In the genomic region with DNA sequence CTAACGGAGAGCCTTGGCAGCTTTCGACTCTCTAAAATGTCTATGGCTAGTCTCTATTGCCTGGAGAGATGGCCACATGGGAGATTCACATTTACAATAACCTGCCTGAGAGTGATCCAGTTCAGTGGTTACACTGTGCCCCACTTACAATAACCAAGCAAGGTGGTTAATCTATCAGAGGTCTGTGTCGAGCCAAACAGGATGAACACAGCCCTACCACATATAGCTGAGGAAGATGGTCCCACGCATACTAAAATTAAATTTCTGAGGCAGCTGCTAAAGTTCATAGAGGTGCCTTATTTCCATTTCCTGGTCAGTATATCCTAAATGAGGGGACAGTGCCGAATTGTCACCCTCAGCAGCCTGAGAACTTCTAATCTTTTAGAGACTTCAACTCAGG, we compare ENCODE assay signal across 18 mouse cellular contexts. TPM values are rescaled to one million over a fixed set of nuclear protein-coding genes. Genes with fewer than 3 reads are reported as not detected.
DNase-seq lines count a peak whose midpoint lies in the region; ATAC-seq and TF ChIP-seq lines count a peak whose summit lies in the region.
"Had no signal": no experiment of that assay in that cellular context is flagged by ENCODE, and none has a peak within 500 bp of the region (broad histone marks: within the 10 kb centered on the region; RNA-seq: fewer than 3 reads in every experiment).

No protein-coding gene starts in this region.

- 64% methylated on average over 5 of the region's 5 CpGs for WGBS in heart, postnatal 0 days
- WGBS in spleen, adult 2 months, result 55% methylated on average over 5 of the region's 5 CpGs
- 56% methylated on average over 5 of the region's 5 CpGs for WGBS in neural tube, embryonic 15.5 days

- no peaks in the 10 kb centered on the region for H3K36me3 ChIP-seq in heart, postnatal 0 days (replicated peaks; ENCODE audit: control insufficient read depth, insufficient read depth, low read length)
- H3K36me3 ChIP-seq in spleen, adult 2 months (ENCODE audit: control insufficient read depth, insufficient read depth, low read length), result no peaks in the 10 kb centered on the region
- H3K36me3 ChIP-seq in neural tube, embryonic 15.5 days, result no peaks in the 10 kb centered on the region
- H3K36me3 ChIP-seq: forebrain, embryonic 15.5 days; hindbrain, embryonic 10.5 days had no signal

- no peak for DNase-seq in heart, postnatal 0 days (ENCODE audit: low spot score)
- DNase-seq in heart, adult 9 months (ENCODE audit: low spot score in 2 of 2), result no peak
- no peak for DNase-seq in spleen, adult 2 months (ENCODE audit: low read depth in 1 of 2, low spot score in 2 of 2)
- no peak for DNase-seq in spleen, adult 18-20 months
- DNase-seq in induced T-regulatory cell, adult 2 months (ENCODE audit: low read depth), result peak; percentile 64
- no peak for DNase-seq in layer of hippocampus, adult 18-20 months (ENCODE audit: low spot score in 2 of 2)
- DNase-seq: cerebellum, adult 11 months; cerebellum, postnatal 36 days; kidney, adult 9 months; kidney, postnatal 4 days; layer of hippocampus, postnatal 36 days; lung, adult 18-20 months; lung, postnatal 36 days had no signal

- H3K9me3 ChIP-seq in heart, postnatal 0 days (replicated peaks; ENCODE audit: control insufficient read depth, low read length), result no peaks in the 10 kb centered on the region
- no peaks in the 10 kb centered on the region for H3K9me3 ChIP-seq in neural tube, embryonic 15.5 days (replicated peaks)
- H3K9me3 ChIP-seq: forebrain, embryonic 15.5 days had no signal

- TF ChIP-seq POLR2A in spleen, adult 2 months (IDR thresholded peaks at IDR 0.05; ENCODE audit: low read depth, low read length), result no peak

- no peak overlapping the region for H3K9ac ChIP-seq in heart, postnatal 0 days (replicated peaks; ENCODE audit: low read depth, low read length)
- no peak overlapping the region for H3K9ac ChIP-seq in neural tube, embryonic 15.5 days (replicated peaks)
- H3K9ac ChIP-seq: forebrain, embryonic 15.5 days had no signal

- peak overlapping the region; percentile 97 for H3K27ac ChIP-seq in heart, postnatal 0 days (ENCODE audit: low read depth)
- peak overlapping the region; percentile 95 for H3K27ac ChIP-seq in spleen, adult 2 months (ENCODE audit: insufficient read depth, low read length)
- peak overlapping the region; percentile 83 for H3K27ac ChIP-seq in neural tube, embryonic 15.5 days (replicated peaks)
- H3K27ac ChIP-seq: hindbrain, embryonic 10.5 days had no signal

- TF ChIP-seq CTCF in heart, postnatal 0 days (IDR thresholded peaks at IDR 0.05; ENCODE audit: low read depth), result no peak
- no peak for TF ChIP-seq CTCF in spleen, adult 2 months (IDR thresholded peaks at IDR 0.05; ENCODE audit: extremely low read depth, insufficient read depth, insufficient read length, insufficient replicate concordance)

- H3K4me3 ChIP-seq in heart, postnatal 0 days (ENCODE audit: low read depth, low read length), result no peak overlapping the region
- H3K4me3 ChIP-seq in spleen, adult 2 months (ENCODE audit: extremely low read depth, insufficient read depth, insufficient read length), result no peak overlapping the region
- H3K4me3 ChIP-seq in neural tube, embryonic 15.5 days (replicated peaks), result no peak overlapping the region
- H3K4me3 ChIP-seq: erythroblast, embryonic 14.5 days; forebrain, embryonic 15.5 days; hindbrain, embryonic 10.5 days had no signal

- H3K4me2 ChIP-seq in heart, postnatal 0 days (ENCODE audit: low read depth, low read length), result no peak overlapping the region
- H3K4me2 ChIP-seq in neural tube, embryonic 15.5 days, result no peak overlapping the region
- H3K4me2 ChIP-seq: forebrain, embryonic 15.5 days; midbrain, embryonic 11.5 days had no signal

- H3K4me1 ChIP-seq in heart, postnatal 0 days (ENCODE audit: control insufficient read depth, insufficient read depth), result peaks cover 33% of the 10 kb centered on the region
- peaks cover 36% of the 10 kb centered on the region for H3K4me1 ChIP-seq in spleen, adult 2 months (ENCODE audit: control insufficient read depth, insufficient read depth, insufficient read length)
- peaks cover 38% of the 10 kb centered on the region for H3K4me1 ChIP-seq in neural tube, embryonic 15.5 days

- TF ChIP-seq EP300 in heart, postnatal 0 days (IDR thresholded peaks at IDR 0.05; ENCODE audit: low read depth), result no peak

- ATAC-seq in heart, postnatal 0 days (ENCODE audit: insufficient read depth, low read depth), result no peak
- no peak for ATAC-seq in neural tube, embryonic 15.5 days (ENCODE audit: low FRiP score)
- ATAC-seq: forebrain, embryonic 15.5 days had no signal

- no peaks in the 10 kb centered on the region for H3K27me3 ChIP-seq in heart, postnatal 0 days (ENCODE audit: control insufficient read depth, insufficient read depth, low read length)
- no peaks in the 10 kb centered on the region for H3K27me3 ChIP-seq in spleen, adult 2 months (ENCODE audit: control insufficient read depth, insufficient read depth, low read length)
- H3K27me3 ChIP-seq in neural tube, embryonic 15.5 days (replicated peaks), result no peaks in the 10 kb centered on the region
- H3K27me3 ChIP-seq: forebrain, embryonic 15.5 days had no signal

RNA-seq across cellular contexts. Expression of a gene that starts 56.3 kb away (rescaled TPM):
- total RNA-seq in heart, postnatal 0 days (2014; rRNA removed; ENCODE audit: low replicate concordance), result 43.0 and 65.5 TPM in 2 replicates
- 31.1 and 32.2 TPM in 2 replicates for polyA plus RNA-seq in heart, postnatal 0 days (2015; fragmentation: Nextera tagmentation; extraction: Ambion mirVana)
- polyA plus RNA-seq in spleen, adult 2 months (2012; rRNA removed), result 48.6 and 52.5 TPM in 2 replicates
- polyA plus RNA-seq in neural tube, embryonic 15.5 days (2015; fragmentation: Nextera tagmentation; extraction: Ambion mirVana), result 31.2 and 39.3 TPM in 2 replicates
- 10 to 100 TPM; 50.7 to 55.7 TPM for total RNA-seq in layer of hippocampus, adult 18-20 months (2021)
